Mouse (Mus musculus) midbrain, embryonic 12.5 days (tissue): ENCODE data around the gene Rs1. TPM values are rescaled to one million over a fixed set of nuclear protein-coding genes. Genes with fewer than 3 reads are reported as not detected.
"Not testable (repeated sequence)": the region's sequence is repeated elsewhere in the genome, so short reads cannot be mapped to it uniquely, and the experiment has no call there.

Experiments used
- ATAC-seq: fragments of 200-750 bp; cut with Nextera tagmentation; 2 replicates; pipeline ENCODE4 v1.8.0; 2017; ENCODE audit warnings: low read depth, moderate TSS enrichment, moderate library complexity; ENCODE audit not compliant: low FRiP score
- H3K27ac ChIP-seq: fragments of 300-500 bp; sonication (generic); replicated peaks from 2 replicates; pipeline ENCODE4 v1.5.1; 2016; ENCODE audit warnings: mild to moderate bottlenecking
- H3K27me3 ChIP-seq: fragments of 300-500 bp; sonication (generic); 2 replicates; pipeline ENCODE4 v1.6.1; 2016; ENCODE audit warnings: mild to moderate bottlenecking
- H3K36me3 ChIP-seq: fragments of 300-500 bp; sonication (generic); 2 replicates; pipeline ENCODE4 v1.6.1; 2016
- H3K4me1 ChIP-seq: fragments of 300-500 bp; sonication (generic); 2 replicates; pipeline ENCODE4 v1.6.1; 2016
- H3K4me2 ChIP-seq: fragments of 300-500 bp; sonication (generic); replicated peaks from 2 replicates; pipeline ENCODE4 v1.6.1; 2016; ENCODE audit warnings: mild to moderate bottlenecking, moderate library complexity
- H3K4me3 ChIP-seq: fragments of 300-500 bp; sonication (generic); 2 replicates; pipeline ENCODE4 v1.5.1; 2016; ENCODE audit warnings: mild to moderate bottlenecking
- H3K9ac ChIP-seq: fragments of 300-500 bp; sonication (generic); replicated peaks from 2 replicates; pipeline ENCODE4 v1.6.1; 2016; ENCODE audit warnings: mild to moderate bottlenecking, moderate library complexity
- H3K9me3 ChIP-seq: fragments of 300-500 bp; sonication (generic); 2 replicates; pipeline ENCODE4 v1.6.1; 2016; ENCODE audit warnings: mild to moderate bottlenecking
- WGBS: fragments of 180-500 bp; shearing (Covaris S2); methylation state at CpG from one replicate; pipeline ENCODE4 v1.1.7; 2016; 5-methylcytosine and 5-hydroxymethylcytosine counted together
- polyA plus RNA-seq: library from polyadenylated mRNA; unstranded; fragments of >200 nt; fragmentation: Nextera tagmentation; extraction: Ambion mirVana; gene quantifications from 2 replicates; pipeline ENCODE4 v1.2.1, GENCODE M21; 2016

Rs1 gene
- polyA plus RNA-seq, result not detected in 2 replicates

GRCm38 (mm10) chrX:160767713-160768112 is at the start of gene Rs1:
TSS of gene Rs1 (plus strand) at chrX:160768013.
- 86% methylated on average over 2 of the region's 2 CpGs for WGBS

GRCm38 (mm10) chrX:160735650-160736049 is 32.2 kb upstream of the Rs1 start, which contains the start of gene Ppef1:
TSS of gene Ppef1 (minus strand) at chrX:160735765.
- Histone ChIP-seq H3K4me3 (no peak within 1 kb of the TSS), H3K4me1 (no peaks in the 10 kb centered on the region), H3K4me2 (no peak within 1 kb of the TSS), H3K9ac (no peak within 1 kb of the TSS), H3K27ac (no peak within 1 kb of the TSS), H3K27me3 (peaks cover 26% of the 10 kb centered on the region), H3K9me3 (no peaks in the 10 kb centered on the region), H3K36me3 (no peaks in the 10 kb centered on the region)
- no peak for ATAC-seq
- WGBS, result 82% methylated on average over 5 of the region's 5 CpGs

More at GRCm38 (mm10) chrX:160767713-160768112, at the start of gene Rs1:
- no peak within 1 kb of the TSS for H3K4me3 ChIP-seq
- no peaks in the 10 kb centered on the region for H3K36me3 ChIP-seq
- ATAC-seq, result no peak
- peaks cover 45% of the 10 kb centered on the region for H3K27me3 ChIP-seq
- peak within 1 kb of the TSS; percentile 41 for H3K4me2 ChIP-seq
- no peak within 1 kb of the TSS for H3K9ac ChIP-seq
- H3K4me1 ChIP-seq, result no peaks in the 10 kb centered on the region
- H3K9me3 ChIP-seq, result no peaks in the 10 kb centered on the region
- no peak within 1 kb of the TSS for H3K27ac ChIP-seq

- Histone ChIP-seq H3K4me1 (no peaks in the 10 kb centered on the region), H3K36me3 (no peaks in the 10 kb centered on the region), H3K9ac (no peak overlapping the region), H3K27ac (no peak overlapping the region), H3K4me3 (no peak overlapping the region), H3K27me3 (peaks cover 11% of the 10 kb centered on the region), H3K4me2 (no peak overlapping the region), H3K9me3 (no peaks in the 10 kb centered on the region)
- 97% methylated on average over 1 of the region's 1 CpGs for WGBS
- ATAC-seq, result no peak
Observed at GRCm38 (mm10) chrX:160745399-160745798, 22.4 kb upstream of the Rs1 start.

- WGBS, result 79% methylated on average over 1 of the region's 1 CpGs
- ATAC-seq, result no peak
- H3K27ac ChIP-seq, result no peak overlapping the region
- H3K4me1 ChIP-seq, result no peaks in the 10 kb centered on the region
- no peak overlapping the region for H3K4me2 ChIP-seq
- no peaks in the 10 kb centered on the region for H3K36me3 ChIP-seq
- H3K27me3 ChIP-seq, result peaks cover 20% of the 10 kb centered on the region
- H3K9ac ChIP-seq, result no peak overlapping the region
- H3K9me3 ChIP-seq, result no peaks in the 10 kb centered on the region
- no peak overlapping the region for H3K4me3 ChIP-seq
Observed at GRCm38 (mm10) chrX:160748653-160749052, 19.2 kb upstream of the Rs1 start.

GRCm38 (mm10) chrX:160750808-160751207 is 17.0 kb upstream of the Rs1 start:
- no peak overlapping the region for H3K9ac ChIP-seq
- peaks cover 32% of the 10 kb centered on the region for H3K27me3 ChIP-seq
- 96% methylated on average over 8 of the region's 8 CpGs for WGBS
- H3K4me3 ChIP-seq, result no peak overlapping the region
- no peaks in the 10 kb centered on the region for H3K9me3 ChIP-seq
- no peaks in the 10 kb centered on the region for H3K4me1 ChIP-seq
- ATAC-seq, result no peak
- H3K4me2 ChIP-seq, result no peak overlapping the region
- H3K27ac ChIP-seq, result no peak overlapping the region
- H3K36me3 ChIP-seq, result no peaks in the 10 kb centered on the region

- Histone ChIP-seq H3K9me3 (no peaks in the 10 kb centered on the region), H3K27ac (no peak overlapping the region), H3K4me2 (peak overlapping the region; percentile 41), H3K27me3 (peaks cover 45% of the 10 kb centered on the region; the same call in 1 of the 2 replicates), H3K4me1 (no peaks in the 10 kb centered on the region), H3K4me3 (peak overlapping the region; percentile 46), H3K36me3 (no peaks in the 10 kb centered on the region), H3K9ac (no peak overlapping the region)
- 31% methylated on average over 30 of the region's 30 CpGs for WGBS
- ATAC-seq, result peak; percentile 96
Observed at GRCm38 (mm10) chrX:160765389-160766232, 2.2 kb upstream of the Rs1 start.

- peak overlapping the region; percentile 46 for H3K4me3 ChIP-seq
- H3K9me3 ChIP-seq, result no peaks in the 10 kb centered on the region
- no peaks in the 10 kb centered on the region for H3K36me3 ChIP-seq
- no peak overlapping the region for H3K9ac ChIP-seq
- ATAC-seq, result peak; percentile 85
- H3K4me2 ChIP-seq, result peak overlapping the region; percentile 41
- WGBS, result 33% methylated on average over 15 of the region's 15 CpGs
- peaks cover 48% of the 10 kb centered on the region for H3K27me3 ChIP-seq
- no peaks in the 10 kb centered on the region for H3K4me1 ChIP-seq
- H3K27ac ChIP-seq, result no peak overlapping the region
Observed at GRCm38 (mm10) chrX:160766233-160766616, 1.6 kb upstream of the Rs1 start.

- H3K36me3 ChIP-seq, ATAC-seq, H3K4me3 ChIP-seq, H3K27ac ChIP-seq, H3K4me1 ChIP-seq, H3K9me3 ChIP-seq, H3K4me2 ChIP-seq, H3K9ac ChIP-seq: not testable (repeated sequence)
- WGBS, result 88% methylated on average over 5 of the region's 5 CpGs
- H3K27me3 ChIP-seq, result peaks cover 51% of the 10 kb centered on the region
Observed at GRCm38 (mm10) chrX:160769622-160770021, 1.8 kb downstream of the Rs1 start.

- no peak overlapping the region for H3K27ac ChIP-seq
- peaks cover 55% of the 10 kb centered on the region for H3K27me3 ChIP-seq
- H3K4me2 ChIP-seq, result no peak overlapping the region
- no peak overlapping the region for H3K4me3 ChIP-seq
- no peaks in the 10 kb centered on the region for H3K9me3 ChIP-seq
- 8% methylated on average over 1 of the region's 1 CpGs for WGBS
- no peak for ATAC-seq
- no peaks in the 10 kb centered on the region for H3K4me1 ChIP-seq
- no peak overlapping the region for H3K9ac ChIP-seq
- no peaks in the 10 kb centered on the region for H3K36me3 ChIP-seq
Observed at GRCm38 (mm10) chrX:160773033-160773432, 5.2 kb downstream of the Rs1 start.

- Histone ChIP-seq H3K4me2 (no peak overlapping the region), H3K36me3 (no peaks in the 10 kb centered on the region), H3K4me3 (no peak overlapping the region), H3K27ac (no peak overlapping the region), H3K9me3 (no peaks in the 10 kb centered on the region), H3K9ac (no peak overlapping the region), H3K4me1 (no peaks in the 10 kb centered on the region), H3K27me3 (peaks cover 44% of the 10 kb centered on the region)
- ATAC-seq, result no peak
- WGBS, result 89% methylated on average over 5 of the region's 5 CpGs
Observed at GRCm38 (mm10) chrX:160782276-160782675, 14.5 kb downstream of the Rs1 start.

GRCm38 (mm10) chrX:160794920-160795319 is 27.1 kb downstream of the Rs1 start:
- Histone ChIP-seq H3K9me3 (no peaks in the 10 kb centered on the region), H3K36me3 (no peaks in the 10 kb centered on the region), H3K27ac (no peak overlapping the region), H3K27me3 (peaks cover 57% of the 10 kb centered on the region), H3K4me3 (no peak overlapping the region), H3K9ac (no peak overlapping the region), H3K4me1 (no peaks in the 10 kb centered on the region), H3K4me2 (no peak overlapping the region)
- WGBS, result 82% methylated on average over 4 of the region's 4 CpGs
- no peak for ATAC-seq

- Histone ChIP-seq H3K9ac (no peak overlapping the region), H3K9me3 (no peaks in the 10 kb centered on the region), H3K4me2 (no peak overlapping the region), H3K36me3 (0 out of 2 replicates have a peak, but pooled peaks cover 4% of the 10 kb centered on the region), H3K27me3 (peaks cover 56% of the 10 kb centered on the region), H3K4me1 (no peaks in the 10 kb centered on the region), H3K27ac (no peak overlapping the region), H3K4me3 (no peak overlapping the region)
- 71% methylated on average over 4 of the region's 4 CpGs for WGBS
- ATAC-seq, result no peak
Observed at GRCm38 (mm10) chrX:160804409-160805150, 36.8 kb downstream of the Rs1 start.
